In genomic region chr19:10244183-10244582, GRCm38 (mm10) we compare ENCODE assay signal across 9 mouse cellular contexts. TPM values are rescaled to one million over a fixed set of nuclear protein-coding genes. Genes with fewer than 3 reads are reported as not detected.
DNase-seq lines count a peak whose midpoint lies in the region; ATAC-seq and TF ChIP-seq lines count a peak whose summit lies in the region.
"Had no signal": no experiment of that assay in that cellular context is flagged by ENCODE, and none has a peak within 500 bp of the region (broad histone marks: within the 10 kb centered on the region; RNA-seq: fewer than 3 reads in every experiment).

No protein-coding gene starts in this region.

- no peak for ATAC-seq in erythroid progenitor cell, adult 5-6 weeks (replicated peaks; ENCODE audit: low FRiP score, poor library complexity, severe bottlenecking)
- ATAC-seq: Patski had no signal

- peak; percentile 51 for TF ChIP-seq CTCF in cortical plate, adult 2 months (IDR thresholded peaks at IDR 0.05; ENCODE audit: extremely low read depth, insufficient read depth, low read length)
- TF ChIP-seq CTCF in layer of hippocampus, adult 2 months (conservative IDR thresholded peaks at IDR 0.05), result peak; percentile 81

- H3K4me1 ChIP-seq in cortical plate, adult 2 months (ENCODE audit: control insufficient read depth, insufficient read depth, low read length), result no peaks in the 10 kb centered on the region

- TF ChIP-seq POLR2A in cortical plate, adult 2 months (IDR thresholded peaks at IDR 0.05; ENCODE audit: extremely low read depth, insufficient read depth, low read length), result no peak

- H3K27ac ChIP-seq in cortical plate, adult 2 months (ENCODE audit: insufficient read depth, low read length), result no peak overlapping the region
- H3K27ac ChIP-seq in layer of hippocampus, adult 2 months, result peak overlapping the region; percentile 59

- H3K4me3 ChIP-seq in cortical plate, adult 2 months (ENCODE audit: insufficient read depth, low read length), result no peak overlapping the region
- H3K4me3 ChIP-seq in layer of hippocampus, adult 2 months, result no peak overlapping the region

- peak; percentile 62 to 63 for DNase-seq in cerebellum, postnatal 10 days
- DNase-seq in cerebellum, adult 9-10 months, result no peak
- peak; percentile 61 for DNase-seq in ovary, postnatal 36 days (ENCODE audit: low spot score)
- DNase-seq in ovary, postnatal 10 days (ENCODE audit: low spot score), result no peak
- DNase-seq in layer of hippocampus, adult 2 months (ENCODE audit: low spot score in 2 of 2), result peak; percentile 59 to 74
- peak; percentile 76 for DNase-seq in lung, postnatal 36 days

RNA-seq across cellular contexts. Expression of gene Myrf, which starts 3.6 kb away (rescaled TPM):
- 21.0 and 26.4 TPM in 2 replicates for polyA plus RNA-seq in cortical plate, adult 2 months (2012; rRNA removed)
- total RNA-seq in layer of hippocampus, adult 2 months (2021), result 10 to 100 TPM; 27.0 to 27.8 TPM
- not detected in 2 replicates for total RNA-seq in erythroid progenitor cell, adult 5-6 weeks (2015; ENCODE audit: low replicate concordance)
- total RNA-seq in erythroid progenitor cell, adult 5-6 weeks (2017; ENCODE audit: low replicate concordance), result not detected in 2 replicates

RNA-seq across cellular contexts. Expression of gene Fen1, which starts 40.2 kb away (rescaled TPM):
- 12.1 and 12.5 TPM in 2 replicates for polyA plus RNA-seq in cortical plate, adult 2 months (2012; rRNA removed)
- 10 to 100 TPM in 1 of 2 experiments, 1 to 10 TPM in 1; 9.6 to 12.2 TPM for total RNA-seq in layer of hippocampus, adult 2 months (2021)
- 84.0 and 108 TPM in 2 replicates for total RNA-seq in erythroid progenitor cell, adult 5-6 weeks (2015; ENCODE audit: low replicate concordance)
- 100 and 189 TPM in 2 replicates for total RNA-seq in erythroid progenitor cell, adult 5-6 weeks (2017; ENCODE audit: low replicate concordance)

RNA-seq across cellular contexts. Expression of gene Tmem258, which starts 40.4 kb away (rescaled TPM):
- polyA plus RNA-seq in cortical plate, adult 2 months (2012; rRNA removed), result 51.0 and 60.1 TPM in 2 replicates
- 10 to 100 TPM; 74.0 to 79.7 TPM for total RNA-seq in layer of hippocampus, adult 2 months (2021)
- 117 and 140 TPM in 2 replicates for total RNA-seq in erythroid progenitor cell, adult 5-6 weeks (2015; ENCODE audit: low replicate concordance)
- 52.0 and 82.2 TPM in 2 replicates for total RNA-seq in erythroid progenitor cell, adult 5-6 weeks (2017; ENCODE audit: low replicate concordance)

Comparison
In these comparisons a context has a peak if more than half of its experiments do, and no peak if none do; other contexts are left out.
1. DNase-seq: peak in cerebellum, postnatal 10 days (2 of 2), ovary, postnatal 36 days (single experiment), layer of hippocampus, adult 2 months (2 of 2) and lung, postnatal 36 days (single experiment); none in cerebellum, adult 9-10 months (single experiment) and ovary, postnatal 10 days (single experiment).
2. RNA of gene Myrf, which starts 3.6 kb away (total RNA-seq): 27.0 to 27.8 TPM in layer of hippocampus, adult 2 months; not detected in erythroid progenitor cell, adult 5-6 weeks; every median in the first group is over 10 times any median in the second.
3. RNA of gene Fen1, which starts 40.2 kb away (total RNA-seq): 84.0 to 189 TPM in erythroid progenitor cell, adult 5-6 weeks; 9.6 to 12.2 TPM in layer of hippocampus, adult 2 months; every median in the first group is over 4 times any median in the second.